Mouse (Mus musculus) erythroblast, embryonic 14.5 days (primary cell): ENCODE measurements around the gene Bmpr1a.

ENCODE experiments used
- GATA1 ChIP-seq: IDR thresholded peaks from 2 replicates; pipeline ENCODE4 v1.6.1; 2012; ENCODE audit warnings: low read length, inconsistent platforms, mixed read lengths
- TAL1 ChIP-seq: IDR thresholded peaks from 3 replicates; pipeline ENCODE4 v1.6.1; 2012; ENCODE audit warnings: low read length, inconsistent platforms, mixed read lengths

DNA sequence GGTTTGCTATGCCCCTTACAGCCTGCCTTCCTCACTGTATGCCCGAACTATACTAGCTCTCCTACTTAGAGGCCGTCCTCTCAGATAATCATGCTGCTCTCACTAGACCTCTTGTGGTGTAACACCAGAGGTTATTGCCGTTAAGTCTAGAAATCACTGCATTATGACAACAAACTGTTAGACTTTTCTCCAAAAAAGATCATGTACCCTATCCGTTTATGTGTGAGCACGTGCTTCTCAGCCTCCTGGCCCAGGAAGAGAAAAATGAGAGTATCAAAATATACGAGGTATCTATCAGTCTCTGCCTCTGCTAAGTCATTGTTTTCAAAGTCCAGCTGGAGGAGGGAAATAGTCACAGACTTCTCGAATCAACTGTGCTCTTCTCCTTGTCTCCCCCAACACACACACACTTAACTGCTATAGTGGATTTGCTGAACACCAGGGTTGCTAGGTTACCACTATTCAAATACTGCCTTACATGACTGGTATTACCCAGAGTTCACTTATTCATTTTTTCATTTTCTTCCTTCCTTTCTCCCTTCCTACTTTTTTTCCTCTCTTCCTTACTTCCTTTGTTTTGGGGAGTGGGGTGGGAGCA lies 5.8 kb upstream of the Bmpr1a start:
- TF ChIP-seq GATA1: no peak
- TF ChIP-seq TAL1: no peak
